Comparison of ENCODE assay signal across 8 mouse cellular contexts in the genomic region with DNA sequence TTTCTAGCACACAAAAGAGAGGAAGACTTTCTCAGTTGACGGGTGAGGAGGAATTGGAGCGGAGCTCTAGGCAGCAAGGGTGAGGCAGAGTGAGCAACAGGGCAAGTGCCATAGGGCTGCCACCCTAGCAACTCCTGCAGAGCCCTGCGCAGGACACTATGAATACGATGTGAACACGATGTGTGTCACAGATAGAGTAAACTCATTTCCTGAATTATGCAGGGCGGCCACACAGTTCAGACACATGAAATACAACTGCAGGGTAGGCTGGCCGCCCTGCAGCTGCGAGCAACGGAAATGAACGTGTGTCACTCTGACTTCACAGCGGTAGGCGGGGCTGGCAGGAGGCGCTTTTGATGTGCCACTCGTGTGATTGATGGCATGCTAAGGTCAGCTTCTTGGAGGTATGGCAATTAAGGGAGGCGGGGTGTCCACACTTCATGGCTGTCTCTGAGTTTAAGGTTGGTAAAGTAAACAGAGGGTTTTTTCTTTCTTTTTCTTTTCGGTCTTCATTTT.
DNase-seq lines count a peak whose midpoint lies in the region; ATAC-seq lines count a peak whose summit lies in the region.

No protein-coding gene starts in this region.

- no peaks in the 10 kb centered on the region for H3K27me3 ChIP-seq in heart, embryonic 13.5 days (replicated peaks)
- no peaks in the 10 kb centered on the region for H3K27me3 ChIP-seq in hindbrain, embryonic 12.5 days
- H3K27me3 ChIP-seq in limb, embryonic 12.5 days, result peaks cover 8% of the 10 kb centered on the region; the same call in 1 of the 2 replicates

- no peak for DNase-seq in heart, postnatal 25 days (ENCODE audit: low spot score)
- DNase-seq in thymus, postnatal 36 days, result peak; percentile 86 to 93
- DNase-seq in right cerebral cortex, postnatal 10 days (ENCODE audit: low spot score in 2 of 2), result no peak
- no peak for DNase-seq in layer of hippocampus, postnatal 36 days

- peak overlapping the region; percentile 27 for H3K4me2 ChIP-seq in heart, embryonic 13.5 days
- H3K4me2 ChIP-seq in hindbrain, embryonic 12.5 days (replicated peaks), result peak overlapping the region; percentile 33
- peak overlapping the region; percentile 44 for H3K4me2 ChIP-seq in limb, embryonic 12.5 days

- 48% methylated on average over 16 of the region's 16 CpGs for WGBS in heart, embryonic 13.5 days
- 25% methylated on average over 16 of the region's 16 CpGs for WGBS in hindbrain, embryonic 12.5 days
- WGBS in limb, embryonic 12.5 days, result 7% methylated on average over 16 of the region's 16 CpGs

- peak overlapping the region; percentile 13; the same call in 1 of the 2 replicates for H3K9ac ChIP-seq in heart, embryonic 13.5 days
- H3K9ac ChIP-seq in hindbrain, embryonic 12.5 days, result no peak overlapping the region
- H3K9ac ChIP-seq in limb, embryonic 12.5 days (replicated peaks), result no peak overlapping the region

- no peak for ATAC-seq in heart, embryonic 13.5 days (ENCODE audit: extremely low read depth, insufficient number of reproducible peaks, low FRiP score, low TSS enrichment)
- ATAC-seq in hindbrain, embryonic 12.5 days (ENCODE audit: low FRiP score), result peak; percentile 69
- no peak; the same call in 1 of the 2 replicates for ATAC-seq in limb, embryonic 12.5 days (ENCODE audit: insufficient number of reproducible peaks, insufficient read depth, low FRiP score, low TSS enrichment, low read depth)
- ATAC-seq in monocyte, adult 5-6 weeks (replicated peaks; ENCODE audit: insufficient number of reproducible peaks, low FRiP score, low TSS enrichment, poor library complexity, severe bottlenecking), result peak; percentile 86

- intact Hi-C loops in heart, postnatal 25 days (cut with DNase I), result no loop called here

- no peaks in the 10 kb centered on the region for H3K9me3 ChIP-seq in heart, embryonic 13.5 days
- no peaks in the 10 kb centered on the region for H3K9me3 ChIP-seq in hindbrain, embryonic 12.5 days (replicated peaks)
- H3K9me3 ChIP-seq in limb, embryonic 12.5 days, result no peaks in the 10 kb centered on the region

- H3K4me1 ChIP-seq in heart, embryonic 13.5 days, result peaks cover 32% of the 10 kb centered on the region
- peaks cover 20% of the 10 kb centered on the region for H3K4me1 ChIP-seq in hindbrain, embryonic 12.5 days
- H3K4me1 ChIP-seq in limb, embryonic 12.5 days (replicated peaks), result peaks cover 40% of the 10 kb centered on the region

- H3K4me3 ChIP-seq in heart, embryonic 13.5 days, result no peak overlapping the region
- no peak overlapping the region for H3K4me3 ChIP-seq in hindbrain, embryonic 12.5 days
- H3K4me3 ChIP-seq in limb, embryonic 12.5 days (replicated peaks), result no peak overlapping the region

- peak overlapping the region; percentile 40 for H3K27ac ChIP-seq in heart, embryonic 13.5 days (replicated peaks)
- 0 out of 2 replicates have a peak overlapping the region, but pooled peaks have one; percentile 18 for H3K27ac ChIP-seq in hindbrain, embryonic 12.5 days
- H3K27ac ChIP-seq in limb, embryonic 12.5 days, result peak overlapping the region; percentile 86

- H3K36me3 ChIP-seq in heart, embryonic 13.5 days, result no peaks in the 10 kb centered on the region
- H3K36me3 ChIP-seq in hindbrain, embryonic 12.5 days, result no peaks in the 10 kb centered on the region
- H3K36me3 ChIP-seq in limb, embryonic 12.5 days, result no peaks in the 10 kb centered on the region

Comparison
In these comparisons a context has a peak if more than half of its experiments do, and no peak if none do; other contexts are left out.
1. ATAC-seq: peak in hindbrain, embryonic 12.5 days (single experiment) and monocyte, adult 5-6 weeks (single experiment); none in heart, embryonic 13.5 days (single experiment) and limb, embryonic 12.5 days (single experiment).
2. H3K27ac ChIP-seq: peak in every context shown above with its lines; median percentile 86 in limb, embryonic 12.5 days; 40 in heart, embryonic 13.5 days; 18 in hindbrain, embryonic 12.5 days.
3. DNase-seq: peak in thymus, postnatal 36 days (2 of 2); none in heart, postnatal 25 days (single experiment), right cerebral cortex, postnatal 10 days (0 of 2) and layer of hippocampus, postnatal 36 days (0 of 2).
4. Peak in every context shown above with its lines, with median percentiles within 50 percentile points of each other: H3K4me2 ChIP-seq.